Mouse (Mus musculus): ENCODE data around the gene Ubtd1.

DNA sequence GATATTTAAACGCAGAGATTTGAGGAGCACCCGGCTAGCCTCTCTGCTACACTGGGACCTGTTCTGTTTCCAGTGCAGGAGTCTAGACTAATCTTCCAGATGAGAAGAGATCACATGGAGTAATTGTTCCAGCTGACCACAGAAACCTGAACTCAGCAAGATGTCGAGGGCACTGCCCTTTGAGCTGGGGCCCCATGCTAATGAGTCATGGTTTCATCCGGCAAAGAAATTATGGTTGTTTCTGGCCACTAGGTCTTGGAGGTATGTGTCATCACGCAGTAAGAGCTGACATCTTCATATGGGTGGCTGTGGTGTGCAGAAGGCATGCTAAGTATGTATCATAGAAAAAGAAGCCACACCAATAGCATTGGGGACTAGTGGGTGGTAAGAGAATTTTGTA lies 98.4 kb downstream of the Ubtd1 start:
- no peak for TF ChIP-seq POLR2A (IDR thresholded peaks at IDR 0.05; ENCODE audit: insufficient read depth, low read depth, low read length)
- no peak for TF ChIP-seq CTCF (IDR thresholded peaks at IDR 0.05; ENCODE audit: insufficient read depth, low read depth, low read length)

Measured in olfactory bulb, adult 2 months (tissue).